Mouse (Mus musculus): ENCODE data around the gene Dock11. TPM values are rescaled to one million over a fixed set of nuclear protein-coding genes. Genes with fewer than 3 reads are reported as not detected.
A peak's percentile ranks its signal among the peaks of the same experiment; 100 is the strongest.

Gene Dock11
- polyA plus RNA-seq, 1 experiment from 2014 or later, result 17.6 TPM

DNA sequence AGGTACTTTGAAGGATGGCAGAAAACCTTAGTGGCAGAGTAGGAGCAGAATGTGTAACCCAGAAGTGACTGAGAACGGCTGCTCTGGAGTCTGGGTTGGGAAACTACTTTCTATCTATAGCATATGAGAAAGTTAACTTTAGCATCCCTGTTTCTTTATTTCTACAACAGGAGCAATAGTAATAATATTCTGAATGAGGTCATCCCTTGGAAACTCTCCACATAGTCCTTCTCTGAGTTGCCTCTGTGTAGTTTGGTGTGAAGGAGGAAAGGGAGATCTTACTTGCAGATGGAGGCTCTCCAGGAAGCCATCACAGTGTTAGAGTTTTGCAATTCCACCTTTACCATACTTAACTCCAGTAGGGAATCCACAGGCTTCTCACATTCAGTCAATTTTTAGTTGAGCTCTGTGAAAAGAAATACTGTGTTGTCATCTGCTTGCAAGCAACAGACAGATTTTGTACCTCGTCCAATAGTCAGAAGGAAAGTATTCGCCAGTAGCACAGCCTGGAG is 31.5 kb downstream of the Dock11 start:
- no peak for ATAC-seq (replicated peaks)
- 75% methylated on average over 3 of the region's 3 CpGs for WGBS
- Histone ChIP-seq H3K27ac (replicated peaks) (no peak overlapping the region), H3K27me3 (no peaks in the 10 kb centered on the region), H3K4me3 (no peak overlapping the region), H3K36me3 (no peaks in the 10 kb centered on the region), H3K4me1 (no peaks in the 10 kb centered on the region), H3K9me3 (no peaks in the 10 kb centered on the region), H3K4me2 (replicated peaks) (no peak overlapping the region), H3K9ac (replicated peaks) (no peak overlapping the region)

- no peak for ATAC-seq (replicated peaks)
- Histone ChIP-seq H3K9me3 (no peaks in the 10 kb centered on the region), H3K4me2 (replicated peaks) (no peak overlapping the region), H3K9ac (replicated peaks) (no peak overlapping the region), H3K36me3 (no peaks in the 10 kb centered on the region), H3K27me3 (no peaks in the 10 kb centered on the region), H3K27ac (replicated peaks) (no peak overlapping the region), H3K4me1 (no peaks in the 10 kb centered on the region), H3K4me3 (no peak overlapping the region)
- 89% methylated on average over 3 of the region's 3 CpGs for WGBS
Measured at GRCm38 (mm10) chrX:35921922-35922321, 33.3 kb downstream of the Dock11 start.

DNA sequence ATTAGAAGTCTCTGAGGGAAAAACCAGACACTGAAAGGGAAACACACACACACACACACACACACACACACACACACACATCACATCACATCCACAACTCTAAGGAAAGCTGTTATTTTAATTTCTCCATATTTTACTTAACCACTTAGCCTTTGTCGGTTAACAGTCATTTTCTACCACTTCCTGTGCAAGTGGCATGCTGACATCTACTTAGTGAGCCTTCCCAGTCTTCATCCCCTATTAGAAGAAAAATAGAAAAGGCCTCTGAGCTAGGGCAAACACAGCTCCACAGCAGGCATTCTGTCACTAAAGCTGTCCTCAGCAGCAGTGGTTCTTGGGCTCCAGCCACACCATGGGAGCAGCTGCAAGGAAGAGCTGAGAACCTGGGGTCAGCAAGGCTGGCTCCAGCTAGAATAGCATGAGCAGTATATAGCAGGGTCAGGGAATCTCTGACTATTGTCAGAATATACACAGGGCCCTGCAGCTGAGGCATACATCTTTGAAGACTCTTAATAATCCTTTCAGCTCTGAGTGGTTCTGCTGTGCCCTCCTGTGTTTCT is 36.2 kb downstream of the Dock11 start:
- H3K9me3 ChIP-seq, result no peaks in the 10 kb centered on the region
- H3K27me3 ChIP-seq, result no peaks in the 10 kb centered on the region
- 77% methylated on average over 1 of the region's 1 CpGs for WGBS
- H3K4me1 ChIP-seq, result no peaks in the 10 kb centered on the region
- H3K4me2 ChIP-seq (replicated peaks), result no peak overlapping the region
- H3K4me3 ChIP-seq, result no peak overlapping the region
- H3K36me3 ChIP-seq, result no peaks in the 10 kb centered on the region
- H3K27ac ChIP-seq (replicated peaks), result no peak overlapping the region
- 0 out of 2 replicates have a peak, but pooled peaks have one; percentile 32 for ATAC-seq (replicated peaks)
- no peak overlapping the region for H3K9ac ChIP-seq (replicated peaks)

GRCm38 (mm10) chrX:35930094-35930933 is 41.7 kb downstream of the Dock11 start:
- no peak for ATAC-seq (replicated peaks)
- Histone ChIP-seq H3K4me3 (no peak overlapping the region), H3K9ac (replicated peaks) (no peak overlapping the region), H3K27ac (replicated peaks) (no peak overlapping the region), H3K4me2 (replicated peaks) (no peak overlapping the region), H3K9me3 (no peaks in the 10 kb centered on the region), H3K36me3 (no peaks in the 10 kb centered on the region), H3K27me3 (no peaks in the 10 kb centered on the region), H3K4me1 (0 out of 2 replicates have a peak, but pooled peaks cover 3% of the 10 kb centered on the region)
- WGBS, result 88% methylated on average over 9 of the region's 9 CpGs

DNA sequence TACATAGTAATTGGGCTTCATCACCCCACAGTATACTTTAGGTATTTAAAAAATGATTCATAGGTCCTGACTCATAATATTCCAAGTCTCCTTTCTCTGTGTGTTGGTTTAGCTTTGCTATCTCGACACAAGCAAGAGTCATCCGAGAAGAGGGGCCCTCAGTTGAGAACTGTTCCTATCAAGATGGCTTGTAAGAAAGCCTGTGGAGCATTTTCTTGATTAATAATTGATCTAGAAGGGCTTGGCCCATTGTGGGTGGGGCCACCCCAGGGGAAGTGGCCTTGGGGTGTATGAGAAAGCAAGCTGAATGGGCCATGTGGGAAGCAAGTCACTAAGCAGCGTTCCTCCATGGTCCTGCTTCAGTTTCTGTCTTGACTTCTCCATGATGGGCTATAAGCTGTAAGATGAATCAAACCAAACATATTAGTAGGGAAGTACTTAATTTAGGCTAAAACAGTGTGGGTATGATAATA is 42.3 kb downstream of the Dock11 start:
- Histone ChIP-seq H3K4me3 (no peak overlapping the region), H3K9me3 (no peaks in the 10 kb centered on the region), H3K36me3 (no peaks in the 10 kb centered on the region), H3K27me3 (no peaks in the 10 kb centered on the region), H3K9ac (replicated peaks) (no peak overlapping the region), H3K4me1 (0 out of 2 replicates have a peak, but pooled peaks cover 3% of the 10 kb centered on the region), H3K4me2 (replicated peaks) (no peak overlapping the region), H3K27ac (replicated peaks) (no peak overlapping the region)
- WGBS, result 78% methylated on average over 3 of the region's 3 CpGs
- ATAC-seq (replicated peaks), result no peak

GRCm38 (mm10) chrX:35931945-35932344 is 43.3 kb downstream of the Dock11 start:
- H3K9me3 ChIP-seq, result no peaks in the 10 kb centered on the region
- no peaks in the 10 kb centered on the region for H3K36me3 ChIP-seq
- no peak for ATAC-seq (replicated peaks)
- no peaks in the 10 kb centered on the region for H3K27me3 ChIP-seq
- H3K4me2 ChIP-seq (replicated peaks), result no peak overlapping the region
- no peak overlapping the region for H3K9ac ChIP-seq (replicated peaks)
- no peak overlapping the region for H3K27ac ChIP-seq (replicated peaks)
- H3K4me3 ChIP-seq, result no peak overlapping the region
- H3K4me1 ChIP-seq, result 0 out of 2 replicates have a peak, but pooled peaks cover 3% of the 10 kb centered on the region
- WGBS, result 59% methylated on average over 1 of the region's 1 CpGs

- Histone ChIP-seq H3K9ac (replicated peaks) (no peak overlapping the region), H3K4me2 (replicated peaks) (no peak overlapping the region), H3K4me3 (no peak overlapping the region), H3K9me3 (no peaks in the 10 kb centered on the region), H3K36me3 (no peaks in the 10 kb centered on the region), H3K27me3 (no peaks in the 10 kb centered on the region), H3K4me1 (0 out of 2 replicates have a peak, but pooled peaks cover 3% of the 10 kb centered on the region), H3K27ac (replicated peaks) (no peak overlapping the region)
- ATAC-seq (replicated peaks), result no peak
Measured at GRCm38 (mm10) chrX:35932952-35933351, 44.3 kb downstream of the Dock11 start.

GRCm38 (mm10) chrX:35938112-35938511 is 49.5 kb downstream of the Dock11 start:
- Histone ChIP-seq H3K4me1 (no peaks in the 10 kb centered on the region), H3K36me3 (no peaks in the 10 kb centered on the region), H3K9ac (replicated peaks) (no peak overlapping the region), H3K9me3 (no peaks in the 10 kb centered on the region), H3K4me2 (replicated peaks) (no peak overlapping the region), H3K27ac (replicated peaks) (no peak overlapping the region), H3K4me3 (no peak overlapping the region), H3K27me3 (no peaks in the 10 kb centered on the region)
- 81% methylated on average over 5 of the region's 5 CpGs for WGBS
- no peak for ATAC-seq (replicated peaks)

DNA sequence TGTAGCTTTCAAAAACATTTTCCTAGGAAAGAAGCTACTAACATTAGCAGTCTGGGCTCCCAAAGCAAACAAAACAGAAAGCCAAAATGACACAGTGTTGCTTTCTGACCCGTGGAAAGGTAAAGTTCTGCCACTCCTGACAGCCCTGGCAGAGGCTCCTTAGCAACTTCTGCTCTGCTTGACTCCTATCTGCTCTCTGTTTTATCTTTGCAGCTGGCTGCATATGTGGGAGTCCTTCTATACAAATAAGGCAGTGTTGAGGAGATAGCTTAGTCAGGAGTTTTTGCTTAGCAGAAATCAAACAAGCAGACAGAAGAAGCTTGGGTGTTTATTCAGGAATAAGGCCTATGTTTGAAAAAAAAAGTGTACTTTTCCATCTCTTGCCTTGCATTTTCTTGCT is 57.8 kb downstream of the Dock11 start:
- WGBS, result 71% methylated on average over 1 of the region's 1 CpGs
- peaks cover 5% of the 10 kb centered on the region; the same call in 1 of the 2 replicates for H3K36me3 ChIP-seq
- H3K27ac ChIP-seq (replicated peaks), result no peak overlapping the region
- no peak for ATAC-seq (replicated peaks)
- no peak overlapping the region for H3K4me3 ChIP-seq
- H3K4me1 ChIP-seq, result no peaks in the 10 kb centered on the region
- H3K27me3 ChIP-seq, result no peaks in the 10 kb centered on the region
- no peaks in the 10 kb centered on the region for H3K9me3 ChIP-seq
- no peak overlapping the region for H3K9ac ChIP-seq (replicated peaks)
- no peak overlapping the region for H3K4me2 ChIP-seq (replicated peaks)

- peaks cover 5% of the 10 kb centered on the region; the same call in 1 of the 2 replicates for H3K36me3 ChIP-seq
- 91% methylated on average over 4 of the region's 4 CpGs for WGBS
Measured at GRCm38 (mm10) chrX:35950135-35950534, 61.5 kb downstream of the Dock11 start.

DNA sequence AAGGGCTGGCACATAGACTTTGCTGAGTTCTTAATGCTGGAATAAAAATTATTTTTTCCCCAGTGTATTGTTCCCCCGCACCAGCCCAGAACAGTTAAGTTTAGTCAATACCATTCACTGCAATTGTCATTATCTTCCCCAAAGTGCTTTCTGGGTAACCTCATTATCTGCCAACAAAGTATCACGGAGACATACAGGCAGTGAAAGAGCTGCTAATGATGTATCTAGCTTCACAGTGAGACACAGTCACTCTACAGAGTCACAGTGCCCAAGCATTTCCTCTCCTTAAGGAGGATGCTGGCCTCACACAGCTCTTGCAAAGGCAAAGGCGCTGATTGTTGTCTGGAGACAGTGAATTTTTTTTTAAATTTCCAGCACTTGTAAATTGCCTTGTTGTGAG is 63.3 kb downstream of the Dock11 start:
- Histone ChIP-seq H3K27me3 (no peaks in the 10 kb centered on the region), H3K27ac (replicated peaks) (no peak overlapping the region), H3K36me3 (no peaks in the 10 kb centered on the region), H3K9ac (replicated peaks) (no peak overlapping the region), H3K4me3 (no peak overlapping the region), H3K9me3 (no peaks in the 10 kb centered on the region), H3K4me1 (no peaks in the 10 kb centered on the region), H3K4me2 (replicated peaks) (no peak overlapping the region)
- 41% methylated on average over 3 of the region's 3 CpGs for WGBS
- ATAC-seq (replicated peaks), result peak; percentile 67; the same call in 1 of the 2 replicates

More at GRCm38 (mm10) chrX:35950135-35950534, 61.5 kb downstream of the Dock11 start:
- Histone ChIP-seq H3K4me2 (replicated peaks) (no peak overlapping the region), H3K9me3 (no peaks in the 10 kb centered on the region), H3K9ac (replicated peaks) (no peak overlapping the region), H3K27me3 (no peaks in the 10 kb centered on the region), H3K27ac (replicated peaks) (no peak overlapping the region), H3K4me3 (no peak overlapping the region), H3K4me1 (no peaks in the 10 kb centered on the region)
- ATAC-seq (replicated peaks), result no peak

DNA sequence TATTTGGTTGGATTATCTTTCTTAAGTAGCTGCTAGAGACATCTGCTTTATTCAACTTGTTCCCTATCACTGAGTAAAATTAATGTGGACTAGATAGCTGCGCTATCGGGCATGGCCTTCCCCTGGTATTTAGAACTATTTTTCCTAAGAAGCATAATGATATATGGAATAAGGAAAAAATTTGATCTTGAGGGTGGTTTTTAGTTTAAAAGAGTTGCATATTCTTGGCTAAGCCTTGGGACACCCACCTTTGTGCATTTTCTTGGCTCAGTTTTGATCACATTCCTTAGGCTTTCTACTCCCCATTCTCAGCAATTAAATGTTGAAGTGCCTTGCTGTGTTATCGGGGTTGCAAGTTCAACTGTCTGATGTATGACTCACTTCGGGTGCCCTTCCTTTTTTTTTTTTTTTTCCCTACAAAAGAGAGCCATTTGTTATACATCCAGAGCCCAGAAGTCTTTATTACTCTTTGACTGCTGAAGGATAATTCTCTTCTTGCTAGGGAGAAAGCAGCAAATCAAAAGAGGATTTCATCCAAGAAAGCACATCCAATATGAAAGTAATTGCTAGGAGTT is 64.0 kb downstream of the Dock11 start:
- WGBS, result 71% methylated on average over 4 of the region's 4 CpGs
- Histone ChIP-seq H3K27me3 (no peaks in the 10 kb centered on the region), H3K9me3 (no peaks in the 10 kb centered on the region)

More for the DNA sequence above, 64.0 kb downstream of the Dock11 start:
- Histone ChIP-seq H3K36me3 (no peaks in the 10 kb centered on the region), H3K4me1 (no peaks in the 10 kb centered on the region), H3K9ac (replicated peaks) (no peak overlapping the region), H3K4me3 (no peak overlapping the region), H3K27ac (replicated peaks) (no peak overlapping the region), H3K4me2 (replicated peaks) (no peak overlapping the region)
- ATAC-seq (replicated peaks), result no peak
